Mouse (Mus musculus) macrophage (primary cell): ENCODE measurements around the gene Bicc1. TPM values are rescaled to one million over a fixed set of nuclear protein-coding genes. Genes with fewer than 3 reads are reported as not detected.

Experiments used
- H3K27ac ChIP-seq: fragments of 350-480 bp; formaldehyde crosslinking; 2 replicates; pipeline ENCODE4 v1.9.0; 2021
- H3K36me3 ChIP-seq: fragments of 350-480 bp; formaldehyde crosslinking; 2 replicates; pipeline ENCODE4 v1.9.0; 2021; ENCODE audit errors: inconsistent target
- H3K4me3 ChIP-seq: fragments of 350-480 bp; formaldehyde crosslinking; 2 replicates; pipeline ENCODE4 v1.9.0; 2021; ENCODE audit errors: inconsistent target
- H3K79me2 ChIP-seq: fragments of 350-480 bp; formaldehyde crosslinking; 2 replicates; pipeline ENCODE4 v1.9.0; 2021; ENCODE audit errors: inconsistent target
- WGBS: methylation state at CpG from one replicate; pipeline ENCODE4 v1.1.7; 2026; ENCODE audit warnings: inconsistent platforms; ENCODE audit not compliant: missing documents; 5-methylcytosine and 5-hydroxymethylcytosine counted together
- polyA plus RNA-seq: library from polyadenylated mRNA; stranded (reverse); fragments of 250-400 nt; gene quantifications from 3 replicates; pipeline ENCODE4 v1.2.4, GENCODE M21; 2018; ENCODE audit warnings: inconsistent platforms

Gene Bicc1
- polyA plus RNA-seq, 1 experiment from 2014 or later = not detected

DNA sequence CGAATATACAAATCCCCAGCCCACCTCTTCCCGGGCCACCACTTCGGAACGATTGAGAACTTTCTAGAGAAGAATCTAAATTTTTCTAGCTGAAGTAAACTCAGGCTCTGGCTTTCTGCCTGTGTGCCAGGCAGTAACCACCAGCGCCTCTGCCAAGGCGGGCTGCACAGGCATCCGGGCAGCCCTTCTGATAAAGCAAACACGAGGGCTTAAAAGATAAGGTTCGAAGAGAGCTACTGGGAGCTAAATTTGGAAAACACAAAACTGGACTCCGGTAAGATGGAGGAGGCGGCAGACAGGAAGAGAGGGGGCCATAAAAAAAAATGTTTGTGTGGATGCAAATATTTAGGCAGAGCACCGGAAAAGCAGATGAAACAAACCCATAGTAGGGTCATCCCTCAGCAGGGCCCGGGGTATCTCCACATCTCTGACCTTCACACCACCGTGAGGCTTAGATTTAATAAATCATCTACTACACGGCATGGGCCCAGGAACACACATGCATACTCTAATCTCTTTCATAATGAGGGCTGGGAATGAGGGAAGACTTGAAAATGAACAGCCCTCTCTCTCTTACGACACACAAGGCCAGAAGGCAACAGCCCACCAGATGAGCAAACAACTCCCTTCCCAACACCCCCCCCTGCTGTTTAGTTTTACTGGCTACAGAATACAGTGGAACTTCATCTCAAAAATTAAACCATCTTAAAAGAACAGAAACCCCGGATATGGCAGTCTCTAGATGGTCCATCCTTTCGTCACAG, 134.2 kb downstream of the Bicc1 start:
- Histone ChIP-seq H3K36me3 (no peaks in the 10 kb centered on the region), H3K27ac (no peak overlapping the region), H3K4me3 (no peak overlapping the region), H3K79me2 (no peaks in the 10 kb centered on the region)
- 87% methylated on average over 17 of the region's 18 CpGs for WGBS

DNA sequence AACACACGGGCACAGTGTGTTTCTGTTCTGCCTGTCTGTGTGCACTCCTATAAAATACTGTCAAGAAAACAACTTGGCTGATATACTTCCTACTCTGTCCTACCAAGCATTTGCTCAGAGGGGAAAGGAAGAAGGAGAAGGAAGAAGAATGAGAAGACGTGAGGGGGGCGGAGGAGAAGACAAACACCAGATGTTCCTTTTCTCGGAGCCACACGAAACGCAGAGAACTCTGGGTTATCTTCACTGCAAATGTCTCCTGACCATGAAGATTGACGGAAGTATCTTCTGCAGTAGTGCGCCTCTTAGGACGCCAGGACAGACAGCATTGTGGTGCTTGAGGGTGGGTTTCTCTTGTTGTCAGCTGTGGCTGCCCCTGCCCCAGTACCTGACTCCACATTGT, 134.8 kb downstream of the Bicc1 start:
- Histone ChIP-seq H3K79me2 (no peaks in the 10 kb centered on the region), H3K27ac (no peak overlapping the region), H3K4me3 (no peak overlapping the region), H3K36me3 (no peaks in the 10 kb centered on the region)
- WGBS = 72% methylated on average over 9 of the region's 9 CpGs

DNA sequence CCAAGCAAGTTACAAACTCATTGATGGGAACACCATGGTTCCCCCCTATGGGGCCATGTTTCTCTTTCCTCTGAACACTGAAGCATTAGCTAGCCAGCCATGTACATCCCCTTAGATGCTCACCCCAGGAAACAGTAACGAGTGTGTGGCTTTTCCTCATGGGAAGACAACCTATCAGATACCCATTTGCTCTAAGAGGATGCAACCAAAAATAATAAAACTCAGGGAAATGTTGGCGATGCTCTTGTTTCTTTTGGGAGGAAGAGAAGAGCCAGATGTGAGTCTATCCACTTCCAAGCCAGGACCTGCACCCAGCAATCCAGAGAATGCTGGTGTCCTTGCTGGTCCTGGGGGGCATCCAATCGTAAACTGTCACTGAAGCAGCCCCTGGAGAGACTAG, 136.0 kb downstream of the Bicc1 start:
- WGBS = 69% methylated on average over 3 of the region's 3 CpGs
- Histone ChIP-seq H3K4me3 (no peak overlapping the region), H3K27ac (no peak overlapping the region), H3K36me3 (no peaks in the 10 kb centered on the region), H3K79me2 (no peaks in the 10 kb centered on the region)

DNA sequence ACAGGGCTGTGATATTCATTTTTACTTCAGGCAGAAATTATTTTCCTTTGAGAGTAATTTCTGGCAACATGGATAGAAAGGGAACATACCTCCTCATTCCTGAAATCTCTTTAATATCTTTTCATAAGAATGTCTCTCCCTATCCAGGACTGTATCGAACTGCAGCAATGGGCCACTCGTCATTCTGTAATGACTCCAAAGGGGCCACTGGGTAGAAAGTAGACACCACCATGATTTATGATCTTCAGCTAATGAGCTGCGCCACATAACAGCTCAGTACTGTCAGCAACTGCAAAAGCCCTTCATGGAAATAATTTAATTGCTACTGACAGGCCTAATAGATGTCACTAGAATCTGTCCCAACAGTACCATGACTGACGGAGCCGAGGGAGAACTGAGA, 139.0 kb downstream of the Bicc1 start:
- Histone ChIP-seq H3K4me3 (no peak overlapping the region), H3K27ac (no peak overlapping the region), H3K79me2 (no peaks in the 10 kb centered on the region), H3K36me3 (no peaks in the 10 kb centered on the region)
- WGBS = 88% methylated on average over 5 of the region's 5 CpGs

DNA sequence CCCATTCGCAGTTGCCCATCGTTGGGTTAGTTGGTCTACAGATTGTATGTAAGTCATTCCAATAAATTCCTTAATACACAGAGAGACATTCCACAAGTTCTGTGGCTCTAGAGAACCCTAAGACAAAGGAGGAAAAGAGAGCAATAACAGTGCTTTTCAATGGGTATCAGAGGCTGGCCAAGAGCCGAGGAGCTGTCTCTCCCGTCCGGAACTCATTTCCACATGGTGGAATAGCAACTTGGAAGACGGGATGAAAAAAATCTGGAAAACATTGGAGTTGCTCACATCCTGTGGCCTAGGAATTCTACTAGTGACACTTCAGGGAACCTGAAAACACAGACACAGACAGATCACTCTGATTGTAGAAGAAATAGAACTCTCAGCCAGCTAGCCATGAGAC, 139.7 kb downstream of the Bicc1 start:
- H3K79me2 ChIP-seq = no peaks in the 10 kb centered on the region
- 92% methylated on average over 6 of the region's 6 CpGs for WGBS
- no peak overlapping the region for H3K27ac ChIP-seq
- H3K4me3 ChIP-seq = no peak overlapping the region
- no peaks in the 10 kb centered on the region for H3K36me3 ChIP-seq

DNA sequence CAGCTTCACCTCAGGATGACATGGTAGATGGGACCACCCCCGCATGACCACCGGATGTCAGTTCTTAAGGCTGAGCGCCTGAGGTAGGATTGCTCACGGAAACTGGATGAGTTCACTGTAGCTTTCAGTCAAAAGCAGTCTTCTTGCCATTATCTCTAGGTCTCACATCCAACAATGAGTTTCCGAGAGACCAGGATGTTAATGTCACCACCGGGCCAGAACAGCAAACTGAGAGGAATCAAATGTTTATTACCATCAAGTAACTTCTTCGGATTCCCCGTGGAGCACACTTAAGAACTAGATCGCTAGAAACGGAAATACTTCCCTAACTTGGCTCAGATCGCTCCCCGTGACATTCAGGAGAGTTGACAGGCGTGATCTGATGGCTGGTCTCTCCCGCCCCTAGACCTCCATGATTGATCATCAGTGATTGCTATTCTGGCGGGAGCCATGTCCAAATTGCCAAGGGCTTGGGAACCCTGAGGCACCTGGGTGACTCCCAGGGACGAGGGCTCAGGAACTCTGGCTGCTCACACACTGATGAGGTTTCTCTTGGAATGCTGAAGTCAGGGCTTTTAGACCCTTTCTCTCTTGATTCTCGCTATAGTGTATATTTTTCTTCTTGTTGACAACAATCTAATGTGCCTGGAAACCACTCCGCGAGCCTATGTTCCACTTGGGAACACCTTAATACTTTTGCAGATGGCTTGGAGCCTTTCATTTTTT, 149.6 kb downstream of the Bicc1 start:
- no peak overlapping the region for H3K27ac ChIP-seq
- H3K36me3 ChIP-seq = no peaks in the 10 kb centered on the region
- no peak overlapping the region for H3K4me3 ChIP-seq
- H3K79me2 ChIP-seq = no peaks in the 10 kb centered on the region
- WGBS = 89% methylated on average over 19 of the region's 19 CpGs

DNA sequence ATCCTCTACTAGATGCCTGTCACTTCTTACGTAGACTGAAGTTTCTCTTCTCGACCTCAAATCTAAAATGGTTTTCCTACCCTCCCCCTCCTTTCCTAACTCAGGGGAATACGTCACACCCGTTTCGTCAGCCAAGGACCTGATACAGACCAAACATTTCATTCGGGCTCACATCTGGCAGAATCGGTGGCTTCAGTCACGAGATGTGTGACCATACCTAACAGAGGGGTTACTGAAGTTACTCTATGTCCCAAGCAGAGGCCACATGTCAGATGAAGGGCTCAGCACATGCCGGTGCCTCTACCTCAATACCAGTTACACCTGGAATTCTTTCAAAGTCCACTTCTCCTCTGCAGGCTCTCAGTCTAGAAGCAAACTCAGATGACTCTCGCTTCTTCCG, 150.8 kb downstream of the Bicc1 start:
- Histone ChIP-seq H3K4me3 (no peak overlapping the region), H3K27ac (no peak overlapping the region), H3K79me2 (no peaks in the 10 kb centered on the region), H3K36me3 (no peaks in the 10 kb centered on the region)
- WGBS = 85% methylated on average over 11 of the region's 11 CpGs

DNA sequence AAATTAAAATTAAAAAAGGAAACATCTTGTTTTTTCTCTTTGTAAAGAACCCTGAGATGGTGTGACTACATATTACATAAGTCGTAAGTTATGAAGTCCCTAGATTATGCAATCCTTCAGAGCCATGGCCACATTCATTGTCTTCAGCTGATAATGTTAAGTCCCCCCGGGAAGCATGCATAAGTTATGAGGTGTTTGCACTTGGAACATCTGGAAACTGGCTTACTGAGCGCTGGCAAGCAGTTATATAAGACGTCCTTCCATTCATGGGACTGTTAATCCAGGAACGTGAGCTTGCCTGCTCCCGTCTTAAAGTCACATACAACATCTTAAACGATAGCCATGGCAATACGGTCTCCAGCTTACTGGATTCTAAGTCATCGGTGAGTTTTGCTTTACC, 151.5 kb downstream of the Bicc1 start:
- Histone ChIP-seq H3K79me2 (no peaks in the 10 kb centered on the region), H3K27ac (no peak overlapping the region), H3K4me3 (no peak overlapping the region), H3K36me3 (no peaks in the 10 kb centered on the region)
- WGBS = 85% methylated on average over 6 of the region's 9 CpGs

DNA sequence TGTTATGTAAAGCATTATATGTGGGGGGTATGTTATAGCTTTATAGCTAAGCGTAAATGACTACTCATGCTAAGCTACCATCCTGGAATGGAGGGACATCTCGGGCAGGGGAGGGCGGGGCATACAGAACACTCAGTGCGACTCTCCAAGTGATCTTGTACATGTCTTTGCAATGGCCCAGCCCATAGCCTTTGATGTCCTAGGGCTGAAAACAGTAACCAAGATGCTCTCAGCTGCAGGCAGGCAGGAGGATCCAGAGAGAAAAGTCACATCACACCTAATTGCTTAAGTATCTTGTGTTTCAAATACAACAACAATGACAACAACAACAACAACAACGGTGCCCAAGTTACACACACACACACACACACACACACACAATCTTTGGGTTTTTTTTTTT, 152.0 kb downstream of the Bicc1 start:
- Histone ChIP-seq H3K36me3 (no peaks in the 10 kb centered on the region), H3K27ac (no peak overlapping the region), H3K79me2 (no peaks in the 10 kb centered on the region), H3K4me3 (no peak overlapping the region)
- 91% methylated on average over 5 of the region's 5 CpGs for WGBS

DNA sequence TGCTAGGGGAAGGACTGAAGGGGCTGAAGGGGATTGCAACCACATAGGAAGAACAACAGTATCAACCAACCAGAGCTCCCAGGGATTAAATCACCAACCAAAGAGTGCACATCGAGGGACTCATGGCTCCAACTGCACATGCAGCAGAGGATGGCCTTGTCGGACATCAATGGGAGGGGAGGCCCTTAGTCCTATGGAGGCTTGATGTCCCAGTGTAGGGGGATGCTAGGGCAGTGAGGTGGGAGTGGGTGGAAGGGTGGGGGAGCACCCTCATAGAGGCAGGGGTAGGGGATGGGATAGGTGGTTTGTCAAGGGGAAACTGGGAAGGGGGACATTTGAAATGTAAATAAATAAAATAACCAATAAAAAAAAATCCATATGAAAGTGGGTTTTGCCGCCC, 152.5 kb downstream of the Bicc1 start:
- H3K27ac ChIP-seq = no peak overlapping the region
- no peak overlapping the region for H3K4me3 ChIP-seq
- 100% methylated on average over 3 of the region's 3 CpGs for WGBS
- H3K79me2 ChIP-seq = no peaks in the 10 kb centered on the region
- H3K36me3 ChIP-seq = no peaks in the 10 kb centered on the region

DNA sequence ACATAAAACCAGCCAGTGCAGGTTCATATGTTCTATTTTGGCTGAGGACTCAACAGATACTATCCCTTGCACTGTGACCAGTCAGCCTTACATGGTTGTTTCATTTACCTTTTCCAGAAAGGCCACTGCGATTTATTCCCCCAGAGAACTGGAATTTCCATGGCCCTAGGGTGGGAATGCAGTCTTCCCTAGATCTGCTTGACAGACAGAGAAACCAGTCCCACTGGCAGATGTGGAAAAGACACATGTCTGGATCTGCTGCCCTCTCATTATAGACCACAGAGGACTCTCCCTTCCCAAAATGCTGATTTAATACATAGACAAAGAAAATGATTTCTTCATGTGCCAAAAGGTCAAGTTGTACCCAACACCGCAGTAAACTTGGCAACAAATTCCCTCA, 156.6 kb downstream of the Bicc1 start:
- H3K79me2 ChIP-seq = no peaks in the 10 kb centered on the region
- H3K36me3 ChIP-seq = no peaks in the 10 kb centered on the region
- whole genome bisulfite sequencing = 81% methylated on average over 2 of the region's 2 CpGs
- no peak overlapping the region for H3K27ac ChIP-seq
- no peak overlapping the region for H3K4me3 ChIP-seq

DNA sequence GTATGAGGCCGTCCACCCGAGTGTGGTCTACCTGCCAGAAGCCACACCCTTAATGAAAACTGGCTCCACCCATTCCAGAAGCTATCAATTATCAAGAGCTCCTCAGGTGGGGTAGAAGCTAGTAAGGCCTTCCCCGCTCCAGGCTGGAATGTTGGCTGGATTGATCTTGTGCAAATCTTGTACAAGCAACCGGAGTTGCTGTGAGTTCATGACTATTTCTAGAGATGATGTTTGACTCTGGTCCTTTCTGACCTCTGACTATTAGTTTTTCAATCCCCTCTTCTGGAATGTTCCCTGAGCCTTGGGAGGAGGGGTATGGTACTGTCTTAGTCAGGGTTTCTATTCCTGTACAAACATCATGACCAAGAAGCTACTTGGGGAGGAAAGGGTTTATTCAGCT, 157.3 kb downstream of the Bicc1 start:
- Histone ChIP-seq H3K79me2 (no peaks in the 10 kb centered on the region), H3K36me3 (no peaks in the 10 kb centered on the region), H3K4me3 (no peak overlapping the region), H3K27ac (no peak overlapping the region)
- WGBS = 95% methylated on average over 4 of the region's 4 CpGs

DNA sequence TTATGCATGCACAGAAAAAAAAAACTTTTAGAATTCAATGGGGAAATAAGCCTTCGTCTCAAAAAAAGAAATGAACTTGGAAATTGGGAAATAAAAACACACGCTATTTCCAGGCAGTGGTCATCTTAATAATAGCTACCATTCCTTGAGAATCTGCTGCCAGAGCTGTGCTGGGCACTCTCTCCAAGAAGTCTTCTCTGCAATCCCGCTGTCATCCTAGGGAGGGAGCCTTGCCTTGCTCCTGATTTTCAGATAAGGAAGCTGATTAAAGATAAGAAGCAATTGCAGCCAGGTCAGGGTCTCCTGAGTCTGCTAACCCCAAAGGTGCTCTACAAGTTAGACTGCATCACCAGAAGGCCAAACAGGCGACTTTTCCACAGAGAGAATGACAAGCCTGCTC, 161.4 kb downstream of the Bicc1 start:
- no peaks in the 10 kb centered on the region for H3K36me3 ChIP-seq
- H3K79me2 ChIP-seq = no peaks in the 10 kb centered on the region
- H3K4me3 ChIP-seq = no peak overlapping the region
- WGBS = 48% methylated on average over 4 of the region's 4 CpGs
- H3K27ac ChIP-seq = no peak overlapping the region

DNA sequence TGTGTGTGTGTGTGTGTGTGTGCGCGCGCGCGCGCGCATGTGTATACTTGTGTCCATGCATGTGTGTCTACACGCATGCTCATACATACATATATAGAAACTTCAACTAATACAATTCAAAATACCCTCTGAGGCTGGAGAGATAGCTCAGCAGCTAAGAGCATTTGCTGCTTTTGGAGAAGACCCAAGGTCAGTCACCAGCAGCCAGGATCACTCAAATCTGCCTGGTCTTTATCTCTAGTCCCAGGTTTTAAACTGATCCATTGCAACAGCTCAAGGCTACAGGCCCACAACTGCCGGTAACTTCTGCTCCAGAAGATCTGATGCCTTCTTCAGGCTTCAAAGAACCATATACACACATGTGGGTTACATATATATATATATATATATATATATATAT, 163.4 kb downstream of the Bicc1 start:
- no CpG with 5 or more reads among the region's 9 CpGs for WGBS

DNA sequence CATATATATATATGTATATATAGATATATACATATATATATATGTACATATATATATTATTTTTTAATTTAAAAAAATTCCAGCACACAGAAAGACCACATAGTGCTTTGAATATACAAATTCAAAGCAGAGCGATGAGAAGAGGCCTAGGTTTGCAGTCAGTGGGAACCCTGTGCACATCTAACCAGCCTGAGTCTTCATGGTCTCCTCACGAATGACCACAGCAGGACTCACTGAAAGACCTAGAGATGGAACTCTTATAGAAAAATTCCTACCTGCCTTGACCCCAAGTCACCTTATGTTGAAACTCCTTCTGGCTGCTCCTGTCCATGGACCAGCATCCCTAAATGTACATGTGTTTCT, 165.4 kb downstream of the Bicc1 start:
- Histone ChIP-seq H3K4me3 (no peak overlapping the region), H3K79me2 (no peaks in the 10 kb centered on the region), H3K27ac (no peak overlapping the region), H3K36me3 (no peaks in the 10 kb centered on the region)
- WGBS = 97% methylated on average over 2 of the region's 2 CpGs

More for the DNA sequence above, 163.4 kb downstream of the Bicc1 start:
- Histone ChIP-seq H3K79me2 (no peaks in the 10 kb centered on the region), H3K36me3 (no peaks in the 10 kb centered on the region), H3K27ac (no peak overlapping the region), H3K4me3 (no peak overlapping the region)
